Mouse (Mus musculus) MEL (cell line): ENCODE measurements around the gene Actg1. TPM values are rescaled to one million over a fixed set of nuclear protein-coding genes. Genes with fewer than 3 reads are reported as not detected.

Source experiments
- DNase-seq: peaks from one replicate; pipeline ENCODE4 v3.0.0; 2011; ENCODE audit warnings: low read depth, low spot score
- H3K27ac ChIP-seq: 2 replicates; pipeline ENCODE4 v1.5.1; 2012; ENCODE audit warnings: low read depth, mild to moderate bottlenecking, control low read depth, low read length, moderate library complexity; ENCODE audit not compliant: control insufficient read depth
- H3K27me3 ChIP-seq, 2 experiments: fragments of 150-350 bp in 1 of 2; sonication (generic) in 1 of 2; 2 replicates each; pipeline ENCODE4 v1.6.1; 2012; ENCODE audit warnings: low read length in 2 of 2, mild to moderate bottlenecking in 2 of 2, improper control_type of control experiment in 1 of 2, moderate library complexity in 1 of 2; ENCODE audit not compliant: insufficient read depth in 2 of 2, control insufficient read depth in 1 of 2
- H3K36me3 ChIP-seq, 2 experiments: 2 replicates each; pipeline ENCODE4 v1.6.1; 2012 to 2014; ENCODE audit warnings: low read length in 2 of 2, improper control_type of control experiment in 1 of 2, inconsistent platforms in 1 of 2, mild to moderate bottlenecking in 1 of 2; ENCODE audit not compliant: insufficient read depth in 2 of 2, control insufficient read depth in 1 of 2
- H3K4me1 ChIP-seq, 2 experiments: fragments of 150-350 bp in 1 of 2; sonication (generic) in 1 of 2; 2 replicates each; pipeline ENCODE4 v1.6.1; 2012; ENCODE audit warnings: low read length in 2 of 2, improper control_type of control experiment in 1 of 2, mild to moderate bottlenecking in 1 of 2; ENCODE audit not compliant: insufficient read depth in 2 of 2, control insufficient read depth in 1 of 2
- H3K4me3 ChIP-seq, 2 experiments: fragments of 150-350 bp in 1 of 2; sonication (generic) in 1 of 2; 2 replicates each; pipeline ENCODE4 v1.5.1; 2012; ENCODE audit warnings: low read depth in 2 of 2, low read length in 2 of 2, mild to moderate bottlenecking in 2 of 2, moderate library complexity in 2 of 2, control low read depth in 1 of 2, improper control_type of control experiment in 1 of 2; ENCODE audit not compliant: control insufficient read depth in 1 of 2, insufficient read depth in 1 of 2
- H3K79me2 ChIP-seq: 2 replicates; pipeline ENCODE4 v1.6.1; 2012; ENCODE audit warnings: mild to moderate bottlenecking, low read length, moderate library complexity; ENCODE audit not compliant: control insufficient read depth, poor library complexity, insufficient read depth
- H3K9ac ChIP-seq: 2 replicates; pipeline ENCODE4 v1.6.1; 2012; ENCODE audit warnings: low read depth, mild to moderate bottlenecking, control low read depth, low read length, moderate library complexity; ENCODE audit not compliant: control insufficient read depth, poor library complexity, severe bottlenecking
- H3K9me3 ChIP-seq: fragments of 150-350 bp; sonication (generic); replicated peaks from 2 replicates; pipeline ENCODE4 v1.6.1; 2012; ENCODE audit warnings: mild to moderate bottlenecking, low read length, improper control_type of control experiment, moderate library complexity; ENCODE audit not compliant: insufficient read depth
- BHLHE40 ChIP-seq: IDR thresholded peaks from 2 replicates; pipeline ENCODE4 v1.6.1; 2012; ENCODE audit warnings: low read depth, mild to moderate bottlenecking, inconsistent platforms, low read length, improper control_type of control experiment, borderline replicate concordance
- CHD1 ChIP-seq: IDR thresholded peaks from 2 replicates; pipeline ENCODE4 v1.6.1; 2012; ENCODE audit warnings: low read depth, mild to moderate bottlenecking, inconsistent platforms, low read length, improper control_type of control experiment
- CHD2 ChIP-seq: IDR thresholded peaks from 2 replicates; pipeline ENCODE4 v1.6.1; 2011; ENCODE audit warnings: low read length, improper control_type of control experiment
- E2F4 ChIP-seq: IDR thresholded peaks from 2 replicates; pipeline ENCODE4 v1.6.1; 2011; ENCODE audit warnings: low read depth, low read length, improper control_type of control experiment, borderline replicate concordance
- EP300 ChIP-seq, 2 experiments: IDR thresholded peaks; 2 replicates each; pipeline ENCODE4 v1.6.1; 2011; ENCODE audit warnings: improper control_type of control experiment in 2 of 2, low read length in 2 of 2, low read depth in 1 of 2, mild to moderate bottlenecking in 1 of 2
- ETS1 ChIP-seq: IDR thresholded peaks from 2 replicates; pipeline ENCODE4 v1.6.1; 2012; ENCODE audit warnings: low read depth, mild to moderate bottlenecking, inconsistent platforms, low read length, improper control_type of control experiment, moderate library complexity
- HCFC1 ChIP-seq: IDR thresholded peaks from 2 replicates; pipeline ENCODE4 v1.6.1; 2012; ENCODE audit warnings: low read depth, mild to moderate bottlenecking, inconsistent platforms, low read length, improper control_type of control experiment, moderate library complexity
- JUND ChIP-seq: IDR thresholded peaks from 2 replicates; pipeline ENCODE4 v1.6.1; 2011; ENCODE audit warnings: low read depth, mild to moderate bottlenecking, improper control_type of control experiment, low read length
- KAT2A ChIP-seq: conservative IDR thresholded peaks from 2 replicates; pipeline ENCODE4 v1.6.1; 2012; ENCODE audit warnings: low read depth, low read length, improper control_type of control experiment, inconsistent platforms
- MAX ChIP-seq: IDR thresholded peaks from 2 replicates; pipeline ENCODE4 v1.6.1; 2011; ENCODE audit warnings: low read length, improper control_type of control experiment
- MXI1 ChIP-seq: IDR thresholded peaks from 2 replicates; pipeline ENCODE4 v1.6.1; 2011; ENCODE audit warnings: mild to moderate bottlenecking, low read depth, low read length, improper control_type of control experiment
- MYC ChIP-seq: IDR thresholded peaks from 2 replicates; pipeline ENCODE4 v1.6.1; 2011; ENCODE audit warnings: low read depth, mild to moderate bottlenecking, low read length, improper control_type of control experiment, moderate library complexity
- NRF1 ChIP-seq: IDR thresholded peaks from 2 replicates; pipeline ENCODE4 v1.6.1; 2014; ENCODE audit warnings: low read depth, mild to moderate bottlenecking, inconsistent platforms, low read length, improper control_type of control experiment, moderate library complexity; ENCODE audit not compliant: poor library complexity, insufficient read depth, severe bottlenecking
- RAD21 ChIP-seq: IDR thresholded peaks from 2 replicates; pipeline ENCODE4 v1.6.1; 2011; ENCODE audit warnings: mild to moderate bottlenecking, low read depth, low read length, improper control_type of control experiment
- SIN3A ChIP-seq: IDR thresholded peaks from 2 replicates; pipeline ENCODE4 v1.6.1; 2012; ENCODE audit warnings: low read length, improper control_type of control experiment, inconsistent platforms
- SMC3 ChIP-seq: IDR thresholded peaks from 2 replicates; pipeline ENCODE4 v1.6.1; 2011; ENCODE audit warnings: low read depth, low read length, improper control_type of control experiment
- TCF12 ChIP-seq: IDR thresholded peaks from 2 replicates; pipeline ENCODE4 v1.6.1; 2014; ENCODE audit warnings: low read depth, mild to moderate bottlenecking, inconsistent platforms, low read length, improper control_type of control experiment, moderate library complexity
- USF1 ChIP-seq: IDR thresholded peaks from 2 replicates; pipeline ENCODE4 v1.6.1; 2014; ENCODE audit warnings: low read depth, mild to moderate bottlenecking, inconsistent platforms, low read length, improper control_type of control experiment, moderate library complexity
- USF2 ChIP-seq, 2 experiments: IDR thresholded peaks; 2 replicates each; pipeline ENCODE4 v1.6.1; 2011 to 2012; ENCODE audit warnings: improper control_type of control experiment in 2 of 2, low read length in 2 of 2, borderline replicate concordance in 1 of 2, inconsistent platforms in 1 of 2, low read depth in 1 of 2, mild to moderate bottlenecking in 1 of 2; ENCODE audit not compliant: insufficient read depth in 1 of 2
- ZNF384 ChIP-seq: IDR thresholded peaks from 2 replicates; pipeline ENCODE4 v1.6.1; 2012; ENCODE audit warnings: low read depth, mild to moderate bottlenecking, inconsistent platforms, low read length, improper control_type of control experiment
- polyA plus RNA-seq, 2 experiments: library from polyadenylated mRNA; stranded (reverse) in 1 of 2; unstranded in 1 of 2; fragments of >175 nt in 1 of 2; fragments of >200 nt in 1 of 2; gene quantifications; 2 replicates each; pipeline versions ENCODE4 v1.2.1 to v1.2.4; 2012; ENCODE audit warnings: low replicate concordance in 2 of 2, low read depth in 1 of 2; ENCODE audit not compliant: insufficient read length in 2 of 2, insufficient read depth in 1 of 2, missing spikeins in 1 of 2
- total RNA-seq: library from RNA; depleted of rRNA; stranded (reverse); fragments of 300-350 nt; gene quantifications from 2 replicates; pipeline ENCODE4 v1.2.3, GENCODE M21; 2012

Gene Actg1
- total and polyA plus RNA-seq, 3 experiments = 899 to 1,784 (median 1,328) TPM

DNA sequence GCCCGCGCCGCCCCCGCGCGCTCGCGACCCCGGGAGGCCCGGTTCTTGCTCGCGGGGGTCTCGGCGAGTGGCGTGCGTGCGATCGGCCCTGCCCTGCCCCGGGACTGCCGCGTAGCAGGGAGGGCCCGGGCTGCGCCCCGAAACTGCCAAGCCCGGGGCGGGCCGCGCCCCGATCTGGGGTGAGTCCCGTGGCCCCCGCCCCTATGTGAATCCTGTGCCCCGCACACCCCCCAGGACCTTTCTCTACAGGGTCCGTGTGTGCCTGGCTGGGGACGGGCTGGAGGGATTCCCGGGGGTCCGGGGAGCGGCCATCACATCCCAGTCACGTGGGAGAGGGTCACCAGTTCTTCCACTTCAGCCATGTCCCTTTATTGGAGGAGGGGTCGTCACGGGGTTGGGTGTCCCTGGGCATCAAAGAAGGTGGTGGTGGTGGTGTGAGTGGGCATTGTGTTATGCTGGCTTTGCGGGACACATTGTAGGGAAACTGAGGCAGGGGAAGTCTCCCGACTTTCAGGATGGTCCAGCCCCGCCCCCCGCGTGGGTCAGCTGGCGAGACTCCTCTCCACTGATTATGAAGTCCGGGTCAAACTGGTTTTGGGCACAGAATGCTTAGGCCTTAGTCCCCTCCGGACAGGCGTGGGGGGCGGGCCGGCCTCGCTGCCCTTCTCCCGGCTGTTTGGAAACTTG lies 485 bp upstream of the Actg1 start (continued):
- no peak; the same call in 1 of the 2 replicates for TF ChIP-seq HCFC1
- 0 out of 2 replicates have a peak, but pooled peaks have one; percentile 9 for TF ChIP-seq MAX
- TF ChIP-seq CHD1 = peak; percentile 2; the same call in 1 of the 2 replicates
- peak; percentile 92 for TF ChIP-seq MXI1
- no peak for TF ChIP-seq MYC
- no peak for TF ChIP-seq RAD21
- peak in 1 of 2 experiments; percentile 33; a peak in 1 of 4 replicates for TF ChIP-seq EP300 (IDR thresholded peaks at IDR 0.05; ENCODE audit: low read depth in 1 of 2, low read length in 2 of 2)
- no peak for TF ChIP-seq E2F4
- peak; percentile 5; the same call in 1 of the 2 replicates for TF ChIP-seq ETS1
- 0 out of 4 replicates have a peak, but pooled peaks of 1 of the 2 experiments have one; percentile 35 for TF ChIP-seq USF2 (IDR thresholded peaks at IDR 0.05; ENCODE audit: borderline replicate concordance in 1 of 2, insufficient read depth in 1 of 2, low read depth in 1 of 2, low read length in 2 of 2)
- TF ChIP-seq TCF12 = no peak
- no peak for TF ChIP-seq ZNF384
- TF ChIP-seq SMC3 = no peak
- TF ChIP-seq BHLHE40 = no peak; the same call in 1 of the 2 replicates
- TF ChIP-seq JUND = no peak
- TF ChIP-seq, all 39 proteins: peak for 10

DNA sequence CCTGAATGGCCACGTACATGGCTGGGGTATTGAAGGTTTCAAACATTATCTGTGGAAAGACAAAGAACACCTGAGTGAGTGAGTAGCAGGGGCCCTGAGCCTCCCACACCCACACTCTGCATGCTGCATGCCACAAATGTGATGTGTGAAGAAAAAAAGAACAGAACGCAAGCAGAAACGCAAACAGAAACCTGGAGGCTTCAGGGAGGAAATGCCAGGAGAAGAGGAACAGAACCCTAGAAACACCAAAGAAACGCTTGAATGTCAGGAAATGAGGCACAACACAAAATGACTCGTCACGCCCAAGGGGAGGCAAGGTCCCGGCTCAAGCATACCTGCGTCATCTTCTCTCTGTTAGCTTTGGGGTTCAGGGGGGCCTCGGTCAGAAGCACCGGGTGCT lies 1.0 kb downstream of the Actg1 start:
- peak overlapping the region; percentile 88 to 93 for H3K4me3 ChIP-seq
- H3K9me3 ChIP-seq = no peaks in the 10 kb centered on the region
- peak overlapping the region; percentile 99 for H3K9ac ChIP-seq
- TF ChIP-seq MYC = no peak
- no peak; the same call in 1 of the 2 replicates for TF ChIP-seq CHD1
- TF ChIP-seq USF1 = no peak
- no peak for TF ChIP-seq KAT2A
- no peak for TF ChIP-seq CHD2
- TF ChIP-seq NRF1 = no peak
- 0 out of 2 replicates have a peak, but pooled peaks have one; percentile 22 for TF ChIP-seq SIN3A
- no peak for TF ChIP-seq ETS1
- TF ChIP-seq, all 39 proteins: peak for 1
- peak overlapping the region; percentile 32; the same call in 1 of the 2 replicates for H3K27ac ChIP-seq
- H3K79me2 ChIP-seq = peaks cover 21% of the 10 kb centered on the region
- H3K36me3 ChIP-seq = peaks cover 0 to 5% of the 10 kb centered on the region in 2 experiments; a peak in 2 of 4 replicates
- H3K4me1 ChIP-seq = peaks cover 0 to 18% of the 10 kb centered on the region in 2 experiments; a peak in 3 of 4 replicates
- H3K27me3 ChIP-seq = no peaks in the 10 kb centered on the region
- peak; percentile 69 for DNase-seq
